Mouse (Mus musculus): ENCODE results near the gene Hjurp. TPM values are rescaled to one million over a fixed set of nuclear protein-coding genes. Genes with fewer than 3 reads are reported as not detected.

The Hjurp gene
- polyA plus RNA-seq, 1 experiment from 2014 or later: 21.9 TPM

DNA sequence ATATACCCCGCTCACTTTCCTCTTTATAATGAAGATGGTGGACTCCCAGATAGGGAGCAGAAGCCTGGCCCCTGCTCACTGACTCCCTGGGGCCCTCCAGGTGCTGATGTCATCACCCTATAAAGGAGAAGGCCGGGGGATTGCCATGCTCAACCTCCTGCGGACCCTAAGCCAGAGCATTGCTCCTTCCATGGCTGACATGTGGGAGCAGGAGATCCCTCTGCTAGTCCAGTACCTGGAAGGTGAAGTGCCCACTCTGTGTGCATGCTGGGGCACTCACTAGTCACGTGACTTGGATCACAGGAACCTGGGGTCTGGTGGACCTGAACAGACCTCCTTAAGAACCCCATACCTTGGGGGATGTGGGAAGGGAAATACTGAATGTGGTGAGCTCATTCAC is 36.9 kb downstream of the Hjurp start:
- no peak overlapping the region for H3K9ac ChIP-seq (replicated peaks; ENCODE audit: low read depth)
- no peak for TF ChIP-seq EP300 (IDR thresholded peaks at IDR 0.05)
- no peak for TF ChIP-seq CTCF (IDR thresholded peaks at IDR 0.05)
- no peaks in the 10 kb centered on the region for H3K36me3 ChIP-seq (ENCODE audit: insufficient read depth, low read length)
- H3K4me3 ChIP-seq (ENCODE audit: low read depth, low read length): no peak overlapping the region
- no peak overlapping the region for H3K27ac ChIP-seq (ENCODE audit: low read length)
- H3K27me3 ChIP-seq (replicated peaks; ENCODE audit: insufficient read depth, low read length): no peaks in the 10 kb centered on the region
- 58% methylated on average over 4 of the region's 4 CpGs for WGBS
- no peaks in the 10 kb centered on the region for H3K4me1 ChIP-seq (ENCODE audit: insufficient read depth, low read depth, low read length)
- ATAC-seq: no peak
- no peak for DNase-seq (ENCODE audit: low spot score)
- peaks cover 57% of the 10 kb centered on the region for H3K9me3 ChIP-seq (ENCODE audit: low read length)
- no peak overlapping the region for H3K4me2 ChIP-seq (replicated peaks; ENCODE audit: low read depth, low read length)

DNA sequence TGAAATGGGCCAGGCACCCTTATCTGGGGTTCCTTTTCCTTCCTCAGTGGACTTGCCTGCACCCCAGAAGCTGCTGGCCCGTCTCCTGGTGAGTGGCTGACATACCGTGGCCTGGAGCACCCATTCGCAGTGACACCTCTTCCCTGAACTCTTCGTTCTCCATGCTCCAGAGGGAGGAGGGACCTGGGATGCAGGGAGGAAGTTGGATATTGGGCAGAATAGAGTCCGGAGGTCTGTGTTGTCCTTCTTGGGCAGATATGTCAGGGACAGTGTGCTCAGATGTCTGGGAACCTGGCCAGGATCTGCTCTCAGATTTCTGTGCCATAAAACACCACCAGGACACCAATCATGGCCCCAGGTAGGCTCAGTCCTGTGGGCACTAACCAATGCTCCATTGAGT is 37.4 kb downstream of the Hjurp start:
- Histone ChIP-seq H3K36me3 (ENCODE audit: insufficient read depth, low read length) (no peaks in the 10 kb centered on the region), H3K4me2 (replicated peaks; ENCODE audit: low read depth, low read length) (no peak overlapping the region), H3K9ac (replicated peaks; ENCODE audit: low read depth) (no peak overlapping the region), H3K9me3 (ENCODE audit: low read length) (peaks cover 58% of the 10 kb centered on the region), H3K27me3 (replicated peaks; ENCODE audit: insufficient read depth, low read length) (no peaks in the 10 kb centered on the region), H3K27ac (ENCODE audit: low read length) (no peak overlapping the region), H3K4me3 (ENCODE audit: low read depth, low read length) (no peak overlapping the region), H3K4me1 (ENCODE audit: insufficient read depth, low read depth, low read length) (no peaks in the 10 kb centered on the region)
- no peak for TF ChIP-seq CTCF (IDR thresholded peaks at IDR 0.05)
- no peak for TF ChIP-seq EP300 (IDR thresholded peaks at IDR 0.05)
- ATAC-seq: no peak
- peak; percentile 30 for DNase-seq (ENCODE audit: low spot score)
- WGBS: 70% methylated on average over 5 of the region's 5 CpGs

DNA sequence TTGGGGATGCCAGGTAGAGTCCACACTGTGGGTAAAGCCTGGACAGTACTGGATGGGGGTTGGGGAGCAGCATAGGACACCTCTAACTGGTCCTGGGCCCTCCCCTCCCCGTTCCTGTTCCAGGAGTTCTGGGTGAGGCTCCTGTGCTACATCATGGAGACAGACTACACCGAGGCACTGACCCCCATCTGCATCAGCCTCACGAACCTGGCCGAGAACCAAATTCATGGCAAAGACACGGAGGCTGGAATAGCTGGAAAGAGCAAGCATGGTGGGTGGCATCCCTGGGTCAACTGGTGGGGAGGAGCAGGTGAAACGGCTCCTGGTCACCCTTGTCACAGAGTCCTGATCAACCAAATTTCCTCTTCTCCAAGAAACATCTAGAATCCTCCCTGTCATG is 38.7 kb downstream of the Hjurp start:
- H3K27ac ChIP-seq (ENCODE audit: low read length): no peak overlapping the region
- peaks cover 56% of the 10 kb centered on the region for H3K9me3 ChIP-seq (ENCODE audit: low read length)
- ATAC-seq (no peak), DNase-seq (ENCODE audit: low spot score) (peak; percentile 27)
- H3K9ac ChIP-seq (replicated peaks; ENCODE audit: low read depth): no peak overlapping the region
- no peak overlapping the region for H3K4me3 ChIP-seq (ENCODE audit: low read depth, low read length)
- H3K36me3 ChIP-seq (ENCODE audit: insufficient read depth, low read length): no peaks in the 10 kb centered on the region
- 73% methylated on average over 6 of the region's 6 CpGs for WGBS
- H3K4me2 ChIP-seq (replicated peaks; ENCODE audit: low read depth, low read length): no peak overlapping the region
- H3K4me1 ChIP-seq (ENCODE audit: insufficient read depth, low read depth, low read length): no peaks in the 10 kb centered on the region
- TF ChIP-seq EP300 (IDR thresholded peaks at IDR 0.05) (no peak), CTCF (IDR thresholded peaks at IDR 0.05) (no peak)
- no peaks in the 10 kb centered on the region for H3K27me3 ChIP-seq (replicated peaks; ENCODE audit: insufficient read depth, low read length)

DNA sequence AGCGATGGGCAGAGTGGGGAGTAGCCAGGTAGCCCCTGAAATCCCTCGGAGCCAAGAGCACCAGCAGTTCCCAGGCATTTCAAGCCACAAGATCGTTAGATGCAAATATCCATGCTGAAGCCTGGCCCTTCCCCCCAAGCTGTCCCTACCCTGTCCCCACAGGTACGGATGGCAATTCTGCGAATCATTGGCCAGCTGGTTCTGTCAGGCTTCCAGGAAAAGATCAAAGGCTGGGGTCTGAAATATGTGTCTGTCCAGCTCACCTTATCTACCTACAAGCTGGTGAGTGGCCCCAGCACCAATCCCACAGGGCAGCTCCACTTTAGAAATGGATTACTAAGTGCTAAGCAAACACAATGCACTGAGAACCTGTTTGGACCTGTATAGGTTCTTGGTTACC is 40.1 kb downstream of the Hjurp start:
- Histone ChIP-seq H3K27ac (ENCODE audit: low read length) (no peak overlapping the region), H3K9me3 (ENCODE audit: low read length) (peaks cover 61% of the 10 kb centered on the region), H3K4me3 (ENCODE audit: low read depth, low read length) (no peak overlapping the region), H3K9ac (replicated peaks; ENCODE audit: low read depth) (no peak overlapping the region), H3K4me1 (ENCODE audit: insufficient read depth, low read depth, low read length) (no peaks in the 10 kb centered on the region), H3K4me2 (replicated peaks; ENCODE audit: low read depth, low read length) (no peak overlapping the region), H3K27me3 (replicated peaks; ENCODE audit: insufficient read depth, low read length) (no peaks in the 10 kb centered on the region), H3K36me3 (ENCODE audit: insufficient read depth, low read length) (no peaks in the 10 kb centered on the region)
- TF ChIP-seq CTCF (IDR thresholded peaks at IDR 0.05): no peak
- TF ChIP-seq EP300 (IDR thresholded peaks at IDR 0.05): no peak
- 68% methylated on average over 5 of the region's 5 CpGs for whole genome bisulfite sequencing
- DNase-seq (ENCODE audit: low spot score) (no peak), ATAC-seq (peak; percentile 20)

DNA sequence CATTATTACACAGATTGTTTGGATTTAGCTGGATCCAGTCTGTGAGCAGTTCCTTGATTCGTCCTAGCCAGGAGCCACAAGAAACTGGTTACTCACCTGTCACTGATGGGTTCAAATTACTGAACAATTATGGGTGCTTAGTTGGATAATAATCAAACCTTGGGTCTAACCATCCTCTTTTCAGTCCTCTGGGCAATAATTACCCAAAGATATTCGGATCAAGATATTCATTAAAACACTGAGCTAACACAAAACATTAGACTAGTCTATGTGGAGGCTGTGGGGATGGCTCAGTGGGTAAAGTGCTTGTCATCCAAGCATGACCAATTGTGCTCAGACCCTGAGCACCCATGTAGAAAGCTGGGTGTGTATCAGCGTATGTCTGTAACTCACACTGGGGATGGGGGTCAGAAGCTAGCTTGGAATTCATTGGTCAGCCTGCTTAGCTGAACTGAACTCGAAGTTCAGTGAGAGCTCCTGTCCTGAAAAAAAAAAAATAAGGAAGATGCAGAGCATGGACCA is 41.5 kb downstream of the Hjurp start:
- H3K9ac ChIP-seq (replicated peaks; ENCODE audit: low read depth): no peak overlapping the region
- DNase-seq (ENCODE audit: low spot score) (no peak), ATAC-seq (no peak)
- no peaks in the 10 kb centered on the region for H3K4me1 ChIP-seq (ENCODE audit: insufficient read depth, low read depth, low read length)
- H3K4me3 ChIP-seq (ENCODE audit: low read depth, low read length): no peak overlapping the region
- TF ChIP-seq CTCF (IDR thresholded peaks at IDR 0.05) (no peak), EP300 (IDR thresholded peaks at IDR 0.05) (no peak)
- H3K27me3 ChIP-seq (replicated peaks; ENCODE audit: insufficient read depth, low read length): no peaks in the 10 kb centered on the region
- no peak overlapping the region for H3K27ac ChIP-seq (ENCODE audit: low read length)
- H3K9me3 ChIP-seq (ENCODE audit: low read length): peaks cover 66% of the 10 kb centered on the region
- WGBS: 51% methylated on average over 4 of the region's 4 CpGs
- no peaks in the 10 kb centered on the region for H3K36me3 ChIP-seq (ENCODE audit: insufficient read depth, low read length)
- H3K4me2 ChIP-seq (replicated peaks; ENCODE audit: low read depth, low read length): no peak overlapping the region

DNA sequence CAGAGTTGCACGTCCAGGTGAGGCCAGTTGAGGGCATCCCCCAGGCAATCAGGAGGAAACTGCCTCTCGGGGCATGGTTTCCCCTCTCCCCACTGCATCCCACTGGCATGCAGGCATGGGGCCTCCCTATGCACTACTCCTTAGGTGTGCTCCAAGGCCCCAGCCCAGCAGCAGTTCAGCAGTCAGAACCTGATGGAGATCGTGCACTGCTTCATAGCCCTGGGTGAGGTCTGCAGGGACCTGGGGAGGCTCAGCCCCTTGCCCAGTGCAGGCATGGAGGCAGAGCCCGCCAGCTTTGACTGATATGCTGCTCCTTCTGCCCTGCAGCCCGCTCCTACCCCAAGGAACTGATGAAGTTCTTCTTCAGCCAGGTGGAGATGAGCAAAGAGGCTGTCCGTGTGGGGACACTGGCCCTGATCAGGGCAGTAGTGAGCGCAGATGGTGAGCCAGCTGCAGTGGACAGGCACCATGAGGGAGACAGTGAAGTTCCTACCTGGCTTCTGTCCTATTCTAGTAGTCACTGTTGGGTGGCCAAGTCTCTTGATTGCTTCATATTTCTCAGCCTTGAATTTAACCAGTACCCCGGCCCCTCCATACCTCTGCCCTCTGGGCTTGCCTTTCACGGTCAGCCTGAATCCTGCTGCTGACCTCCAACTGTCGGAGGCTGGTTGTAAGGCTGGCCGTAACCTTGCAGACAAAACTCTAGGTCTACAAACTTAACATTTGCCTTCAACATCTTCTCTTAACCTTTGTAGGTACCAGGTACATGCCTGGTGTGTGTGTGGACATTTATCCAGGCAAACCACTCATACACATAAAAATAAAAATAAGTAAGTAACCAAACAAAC is 42.2 kb downstream of the Hjurp start:
- WGBS: 57% methylated on average over 11 of the region's 11 CpGs
- ATAC-seq: no peak; the same call in 1 of the 2 replicates
- DNase-seq (ENCODE audit: low spot score): no peak

More for the DNA sequence above, 42.2 kb downstream of the Hjurp start:
- Histone ChIP-seq H3K27me3 (replicated peaks; ENCODE audit: insufficient read depth, low read length) (no peaks in the 10 kb centered on the region), H3K9ac (replicated peaks; ENCODE audit: low read depth) (no peak overlapping the region), H3K27ac (ENCODE audit: low read length) (no peak overlapping the region), H3K9me3 (ENCODE audit: low read length) (peaks cover 66% of the 10 kb centered on the region), H3K4me1 (ENCODE audit: insufficient read depth, low read depth, low read length) (no peaks in the 10 kb centered on the region), H3K36me3 (ENCODE audit: insufficient read depth, low read length) (no peaks in the 10 kb centered on the region), H3K4me3 (ENCODE audit: low read depth, low read length) (no peak overlapping the region), H3K4me2 (replicated peaks; ENCODE audit: low read depth, low read length) (no peak overlapping the region)
- TF ChIP-seq CTCF (IDR thresholded peaks at IDR 0.05) (no peak), EP300 (IDR thresholded peaks at IDR 0.05) (no peak)
